Mouse (Mus musculus): ENCODE measurements at regions not wholly inside any gene's neighbourhood (a gene's known extent, or its start where the extent isn't known, plus 50 kb on each side); places are given as distances from the start of the nearest gene placed in this dataset.
A peak's percentile ranks its signal among the peaks of the same experiment; 100 is the strongest.

GRCm38 (mm10) chr16:93533205-93533604 is 70.7 kb downstream of the Setd4 start:
- no peak for DNase-seq (ENCODE audit: low read depth, low spot score)

- DNase-seq (ENCODE audit: low read depth, low spot score) = no peak
These were observed 71.9 kb downstream of the Setd4 start for GRCm38 (mm10) chr16:93531937-93532336.

- DNase-seq (ENCODE audit: low read depth, low spot score) = no peak
These were observed 81.4 kb downstream of the Setd4 start for GRCm38 (mm10) chr16:93522485-93522884.

- DNase-seq (ENCODE audit: low read depth, low spot score) = no peak
These were observed 83.4 kb downstream of the Setd4 start for GRCm38 (mm10) chr16:93520481-93520880.

GRCm38 (mm10) chr16:93518620-93519019 is 85.2 kb downstream of the Setd4 start:
- DNase-seq (ENCODE audit: low read depth, low spot score) = no peak

- DNase-seq (ENCODE audit: low read depth, low spot score) = no peak
These were observed 87.1 kb downstream of the Setd4 start for GRCm38 (mm10) chr16:93516793-93517192.

- DNase-seq (ENCODE audit: low read depth, low spot score) = peak; percentile 61
These were observed 88.4 kb downstream of the Setd4 start for GRCm38 (mm10) chr16:93515456-93515941.

GRCm38 (mm10) chr16:93513616-93514041 is 90.2 kb downstream of the Setd4 start:
- DNase-seq (ENCODE audit: low read depth, low spot score) = no peak

GRCm38 (mm10) chr16:93511988-93512387 is 91.9 kb downstream of the Setd4 start:
- no peak for DNase-seq (ENCODE audit: low read depth, low spot score)

- DNase-seq (ENCODE audit: low read depth, low spot score) = no peak
These were observed 92.3 kb downstream of the Setd4 start for GRCm38 (mm10) chr16:93511517-93511916.

GRCm38 (mm10) chr16:93498800-93499199 is 105.1 kb downstream of the Setd4 start:
- no peak for DNase-seq (ENCODE audit: low read depth, low spot score)

- no peak for DNase-seq (ENCODE audit: low read depth, low spot score)
These were observed 110.4 kb downstream of the Setd4 start for GRCm38 (mm10) chr16:93493337-93494002.

- peak; percentile 67 for DNase-seq (ENCODE audit: low read depth, low spot score)
These were observed 117.0 kb downstream of the Setd4 start for GRCm38 (mm10) chr16:93486646-93487550.

- DNase-seq (ENCODE audit: low read depth, low spot score) = no peak
These were observed 133.9 kb downstream of the Setd4 start for GRCm38 (mm10) chr16:93469957-93470356.

- DNase-seq (ENCODE audit: low read depth, low spot score) = no peak
These were observed 138.1 kb downstream of the Setd4 start for GRCm38 (mm10) chr16:93465741-93466140.

- DNase-seq (ENCODE audit: low read depth, low spot score) = no peak
These were observed 139.0 kb downstream of the Setd4 start for GRCm38 (mm10) chr16:93464898-93465297.

GRCm38 (mm10) chr16:93463405-93463804 is 140.5 kb downstream of the Setd4 start:
- no peak for DNase-seq (ENCODE audit: low read depth, low spot score)

- DNase-seq (ENCODE audit: low read depth, low spot score) = no peak
These were observed 141.6 kb downstream of the Setd4 start for GRCm38 (mm10) chr16:93462286-93462610.

GRCm38 (mm10) chr16:93461406-93462285 is 142.2 kb downstream of the Setd4 start:
- no peak for DNase-seq (ENCODE audit: low read depth, low spot score)

GRCm38 (mm10) chr16:93459497-93460240 is 144.2 kb downstream of the Setd4 start:
- DNase-seq (ENCODE audit: low read depth, low spot score) = no peak

Data from brain, adult 2 months (tissue).